Mouse (Mus musculus): Measurements from ENCODE around the gene Mex3d.
A peak's percentile ranks its signal among the peaks of the same experiment; 100 is the strongest.

DNA sequence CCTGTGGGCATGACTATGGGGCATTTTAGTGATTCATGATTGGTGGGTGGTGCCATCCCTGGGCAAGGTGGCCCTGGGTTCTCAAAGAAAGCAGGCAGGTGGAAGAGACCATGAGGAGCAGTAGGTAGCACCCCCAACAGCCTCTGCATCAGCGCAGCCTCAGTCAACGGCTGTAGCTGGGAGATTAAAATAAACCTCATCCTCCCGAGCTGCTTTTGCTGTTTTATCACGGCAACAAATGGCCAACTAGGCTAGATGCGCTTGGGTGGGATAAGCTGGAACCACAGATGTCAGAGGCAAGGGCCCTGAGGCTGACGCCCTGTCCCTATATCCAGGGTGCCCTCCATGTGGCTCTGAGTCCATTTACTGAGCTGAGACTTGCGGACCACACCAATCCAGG lies 2.8 kb downstream of the Mex3d start:
- no peak for TF ChIP-seq CTCF (IDR thresholded peaks at IDR 0.05; ENCODE audit: low read depth)
- TF ChIP-seq EP300 (IDR thresholded peaks at IDR 0.05; ENCODE audit: low read depth): peak; percentile 68

Data from liver, postnatal 0 days (tissue).